Comparison of ENCODE assay signal across 10 mouse cellular contexts in genomic region chr6:125081394-125081793, GRCm38 (mm10). TPM values are rescaled to one million over a fixed set of nuclear protein-coding genes. Genes with fewer than 3 reads are reported as not detected.
DNase-seq lines count a peak whose midpoint lies in the region; ATAC-seq and TF ChIP-seq lines count a peak whose summit lies in the region.
"Had no signal": no experiment of that assay in that cellular context is flagged by ENCODE, and none has a peak within 500 bp of the region (broad histone marks: within the 10 kb centered on the region; RNA-seq: fewer than 3 reads in every experiment).

No protein-coding gene starts in this region.

- peak overlapping the region; percentile 69 for H3K9ac ChIP-seq in forebrain, embryonic 11.5 days (ENCODE audit: low read length)
- H3K9ac ChIP-seq in intestine, postnatal 0 days (ENCODE audit: low read depth, low read length) = no peak overlapping the region
- H3K9ac ChIP-seq in neural tube, embryonic 14.5 days (replicated peaks; ENCODE audit: low read depth, low read length) = peak overlapping the region; percentile 61

- 0 out of 2 replicates have a peak, but pooled peaks cover 2% of the 10 kb centered on the region for H3K4me1 ChIP-seq in forebrain, embryonic 11.5 days (replicated peaks; ENCODE audit: control insufficient read depth, insufficient read depth, low read length)
- H3K4me1 ChIP-seq in intestine, postnatal 0 days (replicated peaks; ENCODE audit: control insufficient read depth, insufficient read depth, low read length) = peaks cover 8% of the 10 kb centered on the region; the same call in 1 of the 2 replicates
- H3K4me1 ChIP-seq in neural tube, embryonic 14.5 days (ENCODE audit: control insufficient read depth, insufficient read depth, low read length) = no peaks in the 10 kb centered on the region; the same call in 1 of the 2 replicates

- TF ChIP-seq CTCF in left cerebral cortex, adult 2 months (IDR thresholded peaks at IDR 0.05) = no peak
- no peak for TF ChIP-seq CTCF in intestine, postnatal 0 days (IDR thresholded peaks at IDR 0.05; ENCODE audit: low read depth)

- peak overlapping the region; percentile 24; the same call in 1 of the 2 replicates for H3K27ac ChIP-seq in left cerebral cortex, adult 2 months
- H3K27ac ChIP-seq in forebrain, embryonic 11.5 days (ENCODE audit: low read depth, low read length) = peak overlapping the region; percentile 72
- peak overlapping the region; percentile 30; the same call in 1 of the 2 replicates for H3K27ac ChIP-seq in intestine, postnatal 0 days (ENCODE audit: low read depth, low read length)
- peak overlapping the region; percentile 91 for H3K27ac ChIP-seq in neural tube, embryonic 14.5 days (ENCODE audit: low read depth, low read length)

- ATAC-seq in forebrain, embryonic 11.5 days (replicated peaks; ENCODE audit: low FRiP score) = peak; percentile 60; the same call in 1 of the 2 replicates
- ATAC-seq in intestine, postnatal 0 days = peak; percentile 15
- no peak; the same call in 1 of the 2 replicates for ATAC-seq in neural tube, embryonic 14.5 days (ENCODE audit: low read depth)

- H3K27me3 ChIP-seq in forebrain, embryonic 11.5 days (ENCODE audit: control insufficient read depth, insufficient read depth, low read length) = no peaks in the 10 kb centered on the region
- no peaks in the 10 kb centered on the region for H3K27me3 ChIP-seq in intestine, postnatal 0 days (replicated peaks; ENCODE audit: control insufficient read depth, insufficient read depth, low read length)
- H3K27me3 ChIP-seq in neural tube, embryonic 14.5 days (ENCODE audit: control insufficient read depth, insufficient read depth, low read length) = no peaks in the 10 kb centered on the region

- peak overlapping the region; percentile 35 for H3K4me3 ChIP-seq in left cerebral cortex, adult 2 months
- peak overlapping the region; percentile 35 for H3K4me3 ChIP-seq in forebrain, embryonic 11.5 days (ENCODE audit: low read depth, low read length)
- H3K4me3 ChIP-seq in intestine, postnatal 0 days (ENCODE audit: low read depth, low read length) = peak overlapping the region; percentile 34
- peak overlapping the region; percentile 30; the same call in 1 of the 2 replicates for H3K4me3 ChIP-seq in neural tube, embryonic 14.5 days (ENCODE audit: low read depth, low read length)
- H3K4me3 ChIP-seq: megakaryocyte, embryonic 14.5 days had no signal

- DNase-seq in left cerebral cortex, adult 2 months (ENCODE audit: extremely low spot score in 1 of 2, low spot score in 2 of 2) = no peak
- DNase-seq in left cerebral cortex, postnatal 36 days (ENCODE audit: low spot score in 2 of 2) = no peak
- no peak for DNase-seq in forebrain, embryonic 11.5 days (ENCODE audit: low spot score)
- no peak for DNase-seq in layer of hippocampus, adult 9-11 months
- DNase-seq in layer of hippocampus, adult 18-20 months (ENCODE audit: low spot score in 2 of 2) = no peak
- no peak for DNase-seq in urinary bladder, postnatal 4 days (ENCODE audit: low spot score in 2 of 2)
- DNase-seq: thymus, postnatal 25 days had no signal

- intact Hi-C loops in left cerebral cortex, adult 2 months (cut with DNase I) = loop anchor here (5.0 kb wide), 2 partner anchors 179 to 224 kb away; partner anchors contain the start of gene P3h3
- intact Hi-C loops in left cerebral cortex, postnatal 36 days (cut with DNase I) = loop anchor here (5.0 to 10.0 kb wide), 3 partner anchors 77 to 227 kb away; partner anchors contain the start of genes Mlf2, P3h3 and Zfp384

- H3K36me3 ChIP-seq in forebrain, embryonic 11.5 days (ENCODE audit: control insufficient read depth, insufficient read depth, low read length) = no peaks in the 10 kb centered on the region
- H3K36me3 ChIP-seq in intestine, postnatal 0 days (ENCODE audit: control insufficient read depth, insufficient read depth) = peaks cover 13% of the 10 kb centered on the region; the same call in 1 of the 2 replicates
- no peaks in the 10 kb centered on the region for H3K36me3 ChIP-seq in neural tube, embryonic 14.5 days (ENCODE audit: control insufficient read depth, insufficient read depth, low read length)

- WGBS in forebrain, embryonic 11.5 days = 25% methylated on average over 25 of the region's 25 CpGs
- 32% methylated on average over 25 of the region's 25 CpGs for WGBS in intestine, postnatal 0 days
- WGBS in neural tube, embryonic 14.5 days = 23% methylated on average over 25 of the region's 25 CpGs

- peak overlapping the region; percentile 68 for H3K4me2 ChIP-seq in forebrain, embryonic 11.5 days (ENCODE audit: low read depth, low read length, severe bottlenecking)
- peak overlapping the region; percentile 66 for H3K4me2 ChIP-seq in intestine, postnatal 0 days (replicated peaks; ENCODE audit: low read depth)
- H3K4me2 ChIP-seq in neural tube, embryonic 14.5 days (ENCODE audit: low read depth, low read length) = peak overlapping the region; percentile 57

- H3K9me3 ChIP-seq in forebrain, embryonic 11.5 days (ENCODE audit: control insufficient read depth, low read length) = no peaks in the 10 kb centered on the region
- H3K9me3 ChIP-seq in intestine, postnatal 0 days (ENCODE audit: control insufficient read depth) = no peaks in the 10 kb centered on the region
- no peaks in the 10 kb centered on the region for H3K9me3 ChIP-seq in neural tube, embryonic 14.5 days (ENCODE audit: control insufficient read depth, low read length)
- H3K9me3 ChIP-seq: megakaryocyte, embryonic 14.5 days had no signal

RNA-seq across cellular contexts. Expression of gene Lpar5, which starts 13.7 kb away (rescaled TPM):
- total RNA-seq in left cerebral cortex, adult 2 months (2021) = under 1 TPM; 0.50 to 0.68 TPM
- total RNA-seq in left cerebral cortex, postnatal 36 days (2021) = under 1 TPM; 0.48 to 0.84 TPM
- polyA plus RNA-seq in forebrain, embryonic 11.5 days (2014; fragmentation: Nextera tagmentation; extraction: Ambion mirVana) = 0.21 and 0.36 TPM in 2 replicates
- polyA plus RNA-seq in intestine, postnatal 0 days (2015; fragmentation: Nextera tagmentation; extraction: Ambion mirVana) = 9.2 and 9.9 TPM in 2 replicates
- 0.70 and 0.91 TPM in 2 replicates for polyA plus RNA-seq in neural tube, embryonic 14.5 days (2014; fragmentation: Nextera tagmentation; extraction: Ambion mirVana)
- under 1 TPM; 0.56 to 0.87 TPM for total RNA-seq in layer of hippocampus, adult 18-20 months (2021)

RNA-seq across cellular contexts. Expression of gene Chd4, which starts 14.4 kb away (rescaled TPM):
- total RNA-seq in left cerebral cortex, adult 2 months (2021) = 100 to 1,000 TPM; 166 to 171 TPM
- 100 to 1,000 TPM; 153 to 166 TPM for total RNA-seq in left cerebral cortex, postnatal 36 days (2021)
- polyA plus RNA-seq in forebrain, embryonic 11.5 days (2014; fragmentation: Nextera tagmentation; extraction: Ambion mirVana) = 124 and 131 TPM in 2 replicates
- polyA plus RNA-seq in intestine, postnatal 0 days (2015; fragmentation: Nextera tagmentation; extraction: Ambion mirVana) = 30.7 and 34.2 TPM in 2 replicates
- 72.1 and 82.2 TPM in 2 replicates for polyA plus RNA-seq in neural tube, embryonic 14.5 days (2014; fragmentation: Nextera tagmentation; extraction: Ambion mirVana)
- 100 to 1,000 TPM; 153 to 176 TPM for total RNA-seq in layer of hippocampus, adult 18-20 months (2021)

RNA-seq across cellular contexts. Expression of gene Acrbp, which starts 31.9 kb away (rescaled TPM):
- 10 to 100 TPM; 12.2 to 18.4 TPM for total RNA-seq in left cerebral cortex, adult 2 months (2021)
- total RNA-seq in left cerebral cortex, postnatal 36 days (2021) = 10 to 100 TPM in 1 of 2 experiments, 1 to 10 TPM in 1; 8.3 to 13.4 TPM
- polyA plus RNA-seq in forebrain, embryonic 11.5 days (2014; fragmentation: Nextera tagmentation; extraction: Ambion mirVana) = 14.6 and 15.8 TPM in 2 replicates
- polyA plus RNA-seq in intestine, postnatal 0 days (2015; fragmentation: Nextera tagmentation; extraction: Ambion mirVana) = 3.1 and 4.1 TPM in 2 replicates
- polyA plus RNA-seq in neural tube, embryonic 14.5 days (2014; fragmentation: Nextera tagmentation; extraction: Ambion mirVana) = 16.8 and 19.8 TPM in 2 replicates
- 10 to 100 TPM; 15.7 to 17.7 TPM for total RNA-seq in layer of hippocampus, adult 18-20 months (2021)

RNA-seq across cellular contexts. Expression of gene Ing4, which starts 41.8 kb away (rescaled TPM):
- total RNA-seq in left cerebral cortex, adult 2 months (2021) = 10 to 100 TPM; 49.5 to 56.6 TPM
- 10 to 100 TPM; 55.2 to 63.9 TPM for total RNA-seq in left cerebral cortex, postnatal 36 days (2021)
- 126 and 135 TPM in 2 replicates for polyA plus RNA-seq in forebrain, embryonic 11.5 days (2014; fragmentation: Nextera tagmentation; extraction: Ambion mirVana)
- polyA plus RNA-seq in intestine, postnatal 0 days (2015; fragmentation: Nextera tagmentation; extraction: Ambion mirVana) = 65.4 and 70.1 TPM in 2 replicates
- 105 and 116 TPM in 2 replicates for polyA plus RNA-seq in neural tube, embryonic 14.5 days (2014; fragmentation: Nextera tagmentation; extraction: Ambion mirVana)
- 10 to 100 TPM; 54.1 to 54.6 TPM for total RNA-seq in layer of hippocampus, adult 18-20 months (2021)

RNA-seq across cellular contexts. Expression of gene Nop2, which starts 50.3 kb away (rescaled TPM):
- 10 to 100 TPM; 28.1 to 32.1 TPM for total RNA-seq in left cerebral cortex, adult 2 months (2021)
- total RNA-seq in left cerebral cortex, postnatal 36 days (2021) = 10 to 100 TPM; 26.4 to 26.6 TPM
- polyA plus RNA-seq in forebrain, embryonic 11.5 days (2014; fragmentation: Nextera tagmentation; extraction: Ambion mirVana) = 65.4 and 70.3 TPM in 2 replicates
- 21.9 and 22.6 TPM in 2 replicates for polyA plus RNA-seq in intestine, postnatal 0 days (2015; fragmentation: Nextera tagmentation; extraction: Ambion mirVana)
- polyA plus RNA-seq in neural tube, embryonic 14.5 days (2014; fragmentation: Nextera tagmentation; extraction: Ambion mirVana) = 45.0 and 49.6 TPM in 2 replicates
- 10 to 100 TPM; 31.3 to 32.4 TPM for total RNA-seq in layer of hippocampus, adult 18-20 months (2021)

Comparison
In these comparisons a context has a peak if more than half of its experiments do, and no peak if none do; other contexts are left out.
1. H3K27ac ChIP-seq: peak in every context shown above with its lines; median percentile 91 in neural tube, embryonic 14.5 days; 72 in forebrain, embryonic 11.5 days; 30 in intestine, postnatal 0 days; 24 in left cerebral cortex, adult 2 months.